Comparison of ENCODE assay signal across 33 mouse cellular contexts in the genomic region with DNA sequence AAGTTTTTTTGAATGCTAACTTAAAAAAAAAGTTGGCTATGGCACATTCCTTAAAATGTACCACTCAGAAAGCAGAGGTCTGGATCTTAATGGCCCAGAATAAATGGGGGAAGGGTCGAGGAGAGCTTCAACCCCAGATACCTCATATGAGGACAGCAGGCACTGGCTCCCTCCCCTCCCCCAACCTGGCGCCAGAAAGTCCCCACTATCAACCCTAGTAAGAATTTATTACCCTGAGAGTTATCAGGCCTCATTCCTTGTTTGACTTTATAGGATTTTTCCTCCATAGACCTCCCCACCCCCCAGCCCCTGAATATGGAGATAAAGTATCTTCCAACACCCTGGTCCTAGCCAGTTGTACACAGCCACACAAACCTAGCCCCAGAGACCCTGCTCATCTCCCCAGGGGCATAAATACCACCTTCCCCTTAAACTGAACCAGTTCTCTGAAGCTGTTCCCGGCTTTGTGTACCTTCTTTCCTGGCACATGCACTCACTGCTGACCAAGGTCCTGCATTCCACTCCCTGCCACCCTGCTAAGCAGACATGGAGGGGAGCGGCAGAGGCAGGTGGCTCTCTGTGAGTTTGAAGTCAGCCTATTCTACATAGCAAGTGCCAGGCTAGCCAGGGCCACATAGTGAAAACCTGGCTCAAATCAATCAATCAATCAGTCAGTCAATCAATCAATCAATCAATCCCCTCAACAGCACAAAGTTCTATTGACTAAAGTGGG. TPM values are rescaled to one million over a fixed set of nuclear protein-coding genes. Genes with fewer than 3 reads are reported as not detected.
DNase-seq lines count a peak whose midpoint lies in the region; ATAC-seq lines count a peak whose summit lies in the region.
"Had no signal": no experiment of that assay in that cellular context is flagged by ENCODE, and none has a peak within 500 bp of the region (broad histone marks: within the 10 kb centered on the region; RNA-seq: fewer than 3 reads in every experiment).

No protein-coding gene starts in this region.

- 69% methylated on average over 4 of the region's 4 CpGs for whole genome bisulfite sequencing in forebrain, embryonic 12.5 days
- 63% methylated on average over 4 of the region's 4 CpGs for WGBS in forebrain, embryonic 16.5 days
- 32% methylated on average over 4 of the region's 4 CpGs for WGBS in limb, embryonic 12.5 days
- 32% methylated on average over 4 of the region's 4 CpGs for WGBS in limb, embryonic 10.5 days
- 27% methylated on average over 4 of the region's 4 CpGs for WGBS in intestine, embryonic 14.5 days
- 24% methylated on average over 4 of the region's 4 CpGs for WGBS in limb, embryonic 13.5 days

- H3K27ac ChIP-seq in forebrain, embryonic 12.5 days = 0 out of 2 replicates have a peak overlapping the region, but pooled peaks have one; percentile 13
- no peak overlapping the region for H3K27ac ChIP-seq in forebrain, embryonic 16.5 days (ENCODE audit: low read length)
- 0 out of 2 replicates have a peak overlapping the region, but pooled peaks have one; percentile 41 for H3K27ac ChIP-seq in limb, embryonic 12.5 days
- H3K27ac ChIP-seq in limb, embryonic 10.5 days = no peak overlapping the region
- no peak overlapping the region for H3K27ac ChIP-seq in intestine, embryonic 14.5 days (ENCODE audit: low read depth)
- H3K27ac ChIP-seq in limb, embryonic 13.5 days = peak overlapping the region; percentile 22; the same call in 1 of the 2 replicates
- H3K27ac ChIP-seq: embryonic facial prominence, embryonic 12.5 days; heart, embryonic 13.5 days; liver, embryonic 15.5 days had no signal

- no peak for DNase-seq in limb, embryonic 10.5 days (ENCODE audit: low spot score)
- DNase-seq in intestine, embryonic 14.5 days (ENCODE audit: low spot score) = no peak
- DNase-seq in layer of hippocampus, adult 11-12 months (ENCODE audit: low spot score) = no peak
- DNase-seq: adrenal gland, adult 8-10 months; cerebellum, adult 8-10 months; cerebellum, postnatal 36 days; forebrain, postnatal 0 days; gastrocnemius, postnatal 10 days; heart, postnatal 10 days; kidney, adult 11 months; kidney, postnatal 36 days; layer of hippocampus, postnatal 36 days; left cerebral cortex, postnatal 4 days; lung, embryonic 14.5 days; lung, postnatal 14 days; midbrain, embryonic 14.5 days; right cerebral cortex, postnatal 4 days; thymus, postnatal 4 days had no signal

- H3K36me3 ChIP-seq in forebrain, embryonic 12.5 days (replicated peaks) = peaks cover 44% of the 10 kb centered on the region
- H3K36me3 ChIP-seq in forebrain, embryonic 16.5 days (ENCODE audit: control insufficient read depth, insufficient read depth) = peaks cover 27% of the 10 kb centered on the region
- H3K36me3 ChIP-seq in limb, embryonic 12.5 days = peaks cover 43% of the 10 kb centered on the region
- H3K36me3 ChIP-seq in limb, embryonic 10.5 days = peaks cover 46% of the 10 kb centered on the region
- peaks cover 34% of the 10 kb centered on the region for H3K36me3 ChIP-seq in intestine, embryonic 14.5 days (ENCODE audit: control insufficient read depth, insufficient read depth, low read length)
- peaks cover 45% of the 10 kb centered on the region for H3K36me3 ChIP-seq in limb, embryonic 13.5 days

- H3K9me3 ChIP-seq in forebrain, embryonic 12.5 days = no peaks in the 10 kb centered on the region
- H3K9me3 ChIP-seq in forebrain, embryonic 16.5 days (ENCODE audit: control insufficient read depth, low read length) = no peaks in the 10 kb centered on the region
- no peaks in the 10 kb centered on the region for H3K9me3 ChIP-seq in limb, embryonic 12.5 days
- no peaks in the 10 kb centered on the region for H3K9me3 ChIP-seq in limb, embryonic 10.5 days (replicated peaks)
- H3K9me3 ChIP-seq in intestine, embryonic 14.5 days (ENCODE audit: control insufficient read depth, low read length) = no peaks in the 10 kb centered on the region
- H3K9me3 ChIP-seq in limb, embryonic 13.5 days = no peaks in the 10 kb centered on the region
- H3K9me3 ChIP-seq: embryonic facial prominence, embryonic 12.5 days; forebrain, embryonic 10.5 days; G1E; heart, embryonic 13.5 days; liver, embryonic 15.5 days; neural tube, embryonic 12.5 days had no signal

- no peaks in the 10 kb centered on the region; the same call in 1 of the 2 replicates for H3K27me3 ChIP-seq in forebrain, embryonic 12.5 days
- no peaks in the 10 kb centered on the region for H3K27me3 ChIP-seq in forebrain, embryonic 16.5 days (replicated peaks; ENCODE audit: control insufficient read depth, insufficient read depth, low read length)
- peaks cover 5% of the 10 kb centered on the region; the same call in 1 of the 2 replicates for H3K27me3 ChIP-seq in limb, embryonic 12.5 days
- no peaks in the 10 kb centered on the region for H3K27me3 ChIP-seq in limb, embryonic 10.5 days (ENCODE audit: low read depth, poor library complexity, severe bottlenecking)
- no peaks in the 10 kb centered on the region for H3K27me3 ChIP-seq in intestine, embryonic 14.5 days (replicated peaks; ENCODE audit: control insufficient read depth, insufficient read depth, low read length)
- H3K27me3 ChIP-seq in limb, embryonic 13.5 days = no peaks in the 10 kb centered on the region
- H3K27me3 ChIP-seq: embryonic facial prominence, embryonic 12.5 days; liver, embryonic 15.5 days; neural tube, embryonic 12.5 days had no signal

- peaks cover 35% of the 10 kb centered on the region for H3K4me1 ChIP-seq in forebrain, embryonic 12.5 days
- peaks cover 13% of the 10 kb centered on the region for H3K4me1 ChIP-seq in forebrain, embryonic 16.5 days (replicated peaks; ENCODE audit: control insufficient read depth, insufficient read depth, low read length)
- peaks cover 12% of the 10 kb centered on the region for H3K4me1 ChIP-seq in limb, embryonic 12.5 days (replicated peaks)
- H3K4me1 ChIP-seq in limb, embryonic 10.5 days = peaks cover 22% of the 10 kb centered on the region
- H3K4me1 ChIP-seq in intestine, embryonic 14.5 days (replicated peaks; ENCODE audit: control insufficient read depth, insufficient read depth, low read length) = no peaks in the 10 kb centered on the region; the same call in 1 of the 2 replicates
- H3K4me1 ChIP-seq in limb, embryonic 13.5 days = peaks cover 24% of the 10 kb centered on the region
- H3K4me1 ChIP-seq: liver, embryonic 15.5 days had no signal

- no peak overlapping the region for H3K4me3 ChIP-seq in forebrain, embryonic 12.5 days (replicated peaks)
- H3K4me3 ChIP-seq in forebrain, embryonic 16.5 days (replicated peaks; ENCODE audit: low read length) = no peak overlapping the region
- H3K4me3 ChIP-seq in limb, embryonic 12.5 days (replicated peaks) = no peak overlapping the region
- no peak overlapping the region for H3K4me3 ChIP-seq in limb, embryonic 10.5 days
- no peak overlapping the region for H3K4me3 ChIP-seq in intestine, embryonic 14.5 days (ENCODE audit: low read depth, low read length)
- H3K4me3 ChIP-seq in limb, embryonic 13.5 days = no peak overlapping the region
- H3K4me3 ChIP-seq: embryonic facial prominence, embryonic 12.5 days; forebrain, embryonic 10.5 days; heart, embryonic 13.5 days; liver, embryonic 15.5 days; neural tube, embryonic 12.5 days had no signal

- H3K4me2 ChIP-seq in forebrain, embryonic 12.5 days = no peak overlapping the region
- H3K4me2 ChIP-seq in forebrain, embryonic 16.5 days (ENCODE audit: low read length) = no peak overlapping the region
- H3K4me2 ChIP-seq in limb, embryonic 12.5 days = no peak overlapping the region
- no peak overlapping the region for H3K4me2 ChIP-seq in intestine, embryonic 14.5 days (ENCODE audit: low read length)
- no peak overlapping the region for H3K4me2 ChIP-seq in limb, embryonic 13.5 days (replicated peaks)
- H3K4me2 ChIP-seq: embryonic facial prominence, embryonic 12.5 days; heart, embryonic 13.5 days; hindbrain, embryonic 14.5 days; liver, embryonic 15.5 days; lung, embryonic 14.5 days; neural tube, embryonic 12.5 days had no signal

- H3K9ac ChIP-seq in forebrain, embryonic 12.5 days = no peak overlapping the region
- no peak overlapping the region for H3K9ac ChIP-seq in forebrain, embryonic 16.5 days (replicated peaks; ENCODE audit: low read depth, low read length)
- H3K9ac ChIP-seq in limb, embryonic 12.5 days (replicated peaks) = no peak overlapping the region
- no peak overlapping the region for H3K9ac ChIP-seq in intestine, embryonic 14.5 days (ENCODE audit: low read length)
- H3K9ac ChIP-seq in limb, embryonic 13.5 days = no peak overlapping the region
- H3K9ac ChIP-seq: embryonic facial prominence, embryonic 12.5 days; forebrain, postnatal 0 days; heart, embryonic 13.5 days; hindbrain, embryonic 14.5 days; liver, embryonic 15.5 days; lung, embryonic 14.5 days; neural tube, embryonic 12.5 days had no signal

- ATAC-seq in forebrain, embryonic 12.5 days (ENCODE audit: low FRiP score) = no peak
- ATAC-seq in forebrain, embryonic 16.5 days = no peak
- no peak for ATAC-seq in limb, embryonic 12.5 days (ENCODE audit: insufficient number of reproducible peaks, insufficient read depth, low FRiP score, low TSS enrichment, low read depth)
- peak; percentile 52; the same call in 1 of the 2 replicates for ATAC-seq in intestine, embryonic 14.5 days (replicated peaks; ENCODE audit: low FRiP score, low TSS enrichment, low read depth)
- ATAC-seq in limb, embryonic 13.5 days (ENCODE audit: low FRiP score, low read depth) = no peak
- ATAC-seq: forebrain, postnatal 0 days had no signal

RNA-seq across cellular contexts. Expression of gene Nhlh1, which starts 6.1 kb away (rescaled TPM):
- polyA plus RNA-seq in forebrain, embryonic 12.5 days (2016; fragmentation: Nextera tagmentation; extraction: Ambion mirVana) = 9.0 and 9.8 TPM in 2 replicates
- 2.0 TPM in 2 replicates for polyA plus RNA-seq in forebrain, embryonic 16.5 days (2015; fragmentation: Nextera tagmentation; extraction: Ambion mirVana)
- 0.14 TPM in 1 of 2 replicates, not detected in the other for polyA plus RNA-seq in limb, embryonic 12.5 days (2016; fragmentation: Nextera tagmentation; extraction: Ambion mirVana)
- not detected in 2 replicates for polyA plus RNA-seq in limb, embryonic 10.5 days (2016; fragmentation: Nextera tagmentation; extraction: Ambion mirVana)
- not detected in 2 replicates for polyA plus RNA-seq in intestine, embryonic 14.5 days (2014; fragmentation: Nextera tagmentation; extraction: Ambion mirVana)
- not detected in 2 replicates for polyA plus RNA-seq in limb, embryonic 13.5 days (2015; fragmentation: Nextera tagmentation; extraction: Ambion mirVana)
- polyA plus RNA-seq: gonadal fat pad, adult 2 months; heart, embryonic 13.5 days; kidney, embryonic 16.5 days; liver, adult 2 months; liver, embryonic 15.5 days; lung, embryonic 14.5 days; thymus, postnatal 0 days had no signal

RNA-seq across cellular contexts. Expression of gene Copa, which starts 18.9 kb away (rescaled TPM):
- polyA plus RNA-seq in forebrain, embryonic 12.5 days (2016; fragmentation: Nextera tagmentation; extraction: Ambion mirVana) = 199 and 222 TPM in 2 replicates
- 235 and 242 TPM in 2 replicates for polyA plus RNA-seq in forebrain, embryonic 16.5 days (2015; fragmentation: Nextera tagmentation; extraction: Ambion mirVana)
- polyA plus RNA-seq in limb, embryonic 12.5 days (2016; fragmentation: Nextera tagmentation; extraction: Ambion mirVana) = 219 and 228 TPM in 2 replicates
- polyA plus RNA-seq in limb, embryonic 10.5 days (2016; fragmentation: Nextera tagmentation; extraction: Ambion mirVana) = 155 and 201 TPM in 2 replicates
- polyA plus RNA-seq in intestine, embryonic 14.5 days (2014; fragmentation: Nextera tagmentation; extraction: Ambion mirVana) = 182 and 183 TPM in 2 replicates
- 247 and 281 TPM in 2 replicates for polyA plus RNA-seq in limb, embryonic 13.5 days (2015; fragmentation: Nextera tagmentation; extraction: Ambion mirVana)

RNA-seq across cellular contexts. Expression of gene Ncstn, which starts 19.1 kb away (rescaled TPM):
- 107 and 111 TPM in 2 replicates for polyA plus RNA-seq in forebrain, embryonic 12.5 days (2016; fragmentation: Nextera tagmentation; extraction: Ambion mirVana)
- polyA plus RNA-seq in forebrain, embryonic 16.5 days (2015; fragmentation: Nextera tagmentation; extraction: Ambion mirVana) = 108 and 112 TPM in 2 replicates
- 86.6 and 96.6 TPM in 2 replicates for polyA plus RNA-seq in limb, embryonic 12.5 days (2016; fragmentation: Nextera tagmentation; extraction: Ambion mirVana)
- 83.4 and 95.9 TPM in 2 replicates for polyA plus RNA-seq in limb, embryonic 10.5 days (2016; fragmentation: Nextera tagmentation; extraction: Ambion mirVana)
- 140 TPM in 2 replicates for polyA plus RNA-seq in intestine, embryonic 14.5 days (2014; fragmentation: Nextera tagmentation; extraction: Ambion mirVana)
- 102 and 107 TPM in 2 replicates for polyA plus RNA-seq in limb, embryonic 13.5 days (2015; fragmentation: Nextera tagmentation; extraction: Ambion mirVana)

RNA-seq across cellular contexts. Expression of gene Vangl2, which starts 35.2 kb away (rescaled TPM):
- 61.9 and 63.2 TPM in 2 replicates for polyA plus RNA-seq in forebrain, embryonic 12.5 days (2016; fragmentation: Nextera tagmentation; extraction: Ambion mirVana)
- 40.5 and 42.7 TPM in 2 replicates for polyA plus RNA-seq in forebrain, embryonic 16.5 days (2015; fragmentation: Nextera tagmentation; extraction: Ambion mirVana)
- polyA plus RNA-seq in limb, embryonic 12.5 days (2016; fragmentation: Nextera tagmentation; extraction: Ambion mirVana) = 23.2 and 23.7 TPM in 2 replicates
- polyA plus RNA-seq in limb, embryonic 10.5 days (2016; fragmentation: Nextera tagmentation; extraction: Ambion mirVana) = 28.3 and 29.9 TPM in 2 replicates
- 13.9 and 15.4 TPM in 2 replicates for polyA plus RNA-seq in intestine, embryonic 14.5 days (2014; fragmentation: Nextera tagmentation; extraction: Ambion mirVana)
- polyA plus RNA-seq in limb, embryonic 13.5 days (2015; fragmentation: Nextera tagmentation; extraction: Ambion mirVana) = 20.7 and 20.8 TPM in 2 replicates
- polyA plus RNA-seq: G1E had no signal

Comparison
In these comparisons a context has a peak if more than half of its experiments do, and no peak if none do; other contexts are left out.
1. H3K27ac ChIP-seq: peak in forebrain, embryonic 12.5 days (single experiment), limb, embryonic 12.5 days (single experiment) and limb, embryonic 13.5 days (single experiment); none in forebrain, embryonic 16.5 days (single experiment), limb, embryonic 10.5 days (single experiment) and intestine, embryonic 14.5 days (single experiment).